Mouse (Mus musculus) neural tube, embryonic 14.5 days (tissue): ENCODE results near the gene Gm49342. TPM values are rescaled to one million over a fixed set of nuclear protein-coding genes. Genes with fewer than 3 reads are reported as not detected.

ENCODE experiments used
- polyA plus RNA-seq: library from polyadenylated mRNA; unstranded; fragments of >200 nt; fragmentation: Nextera tagmentation; extraction: Ambion mirVana; gene quantifications from 2 replicates; pipeline ENCODE4 v1.2.1, GENCODE M21; 2014

Gene Gm49342
- polyA plus RNA-seq, 1 experiment from 2014 or later: not detected

Other genes with a start within 250 kb of the Gm49342 start
- not detected in 2 replicates for gene Olfr748, start 237.1 kb upstream of the Gm49342 start, polyA plus RNA-seq
- not detected in 2 replicates for gene Olfr749, start 199.4 kb upstream of the Gm49342 start, polyA plus RNA-seq
- 118 and 131 TPM in 2 replicates for gene Ttc5, start 159.0 kb upstream of the Gm49342 start, polyA plus RNA-seq
- gene Ccnb1ip1, start 136.8 kb upstream of the Gm49342 start, polyA plus RNA-seq: not detected in 2 replicates
- gene Parp2, start 136.7 kb upstream of the Gm49342 start, polyA plus RNA-seq: 43.7 and 51.5 TPM in 2 replicates
- 3.1 and 6.1 TPM in 2 replicates for gene Tep1, start 74.0 kb upstream of the Gm49342 start, polyA plus RNA-seq
- gene Klhl33, start 47.0 kb upstream of the Gm49342 start, polyA plus RNA-seq: 1.8 and 2.5 TPM in 2 replicates
- gene Osgep, start 19.6 kb upstream of the Gm49342 start, polyA plus RNA-seq: 110 TPM in 2 replicates
- gene Apex1, start 19.5 kb upstream of the Gm49342 start, polyA plus RNA-seq: 166 and 180 TPM in 2 replicates
- gene Pip4p1, start 13.7 kb upstream of the Gm49342 start, polyA plus RNA-seq: 68.4 and 98.6 TPM in 2 replicates
- gene Pnp, start 13.4 kb upstream of the Gm49342 start, polyA plus RNA-seq: 15.4 and 22.8 TPM in 2 replicates
- 0.46 and 0.51 TPM in 2 replicates for gene Pnp2, start 11.5 kb downstream of the Gm49342 start, polyA plus RNA-seq
- 0.17 TPM in 1 of 2 replicates, not detected in the other for gene Rnase10, start 63.2 kb downstream of the Gm49342 start, polyA plus RNA-seq
- gene Rnase9, start 97.4 kb downstream of the Gm49342 start, polyA plus RNA-seq: not detected in 2 replicates
- gene Rnase11, start 105.6 kb downstream of the Gm49342 start, polyA plus RNA-seq: not detected in 2 replicates
- not detected in 2 replicates for gene Rnase12, start 113.1 kb downstream of the Gm49342 start, polyA plus RNA-seq
- not detected in 2 replicates for gene Olfr750, start 129.9 kb downstream of the Gm49342 start, polyA plus RNA-seq
- gene Rnase4, start 146.6 kb downstream of the Gm49342 start, polyA plus RNA-seq: 12.2 and 17.6 TPM in 2 replicates
- 2.7 and 2.9 TPM in 2 replicates for gene Ang, start 146.6 kb downstream of the Gm49342 start, polyA plus RNA-seq
- gene Eddm3b, start 169.9 kb downstream of the Gm49342 start, polyA plus RNA-seq: not detected in 2 replicates
- 0.50 TPM in 1 of 2 replicates, not detected in the other for gene Rnase6, start 179.4 kb downstream of the Gm49342 start, polyA plus RNA-seq
- gene Rnase1, start 202.3 kb downstream of the Gm49342 start, polyA plus RNA-seq: 1.1 and 1.2 TPM in 2 replicates
- gene Rnase2b, start 217.7 kb downstream of the Gm49342 start, polyA plus RNA-seq: not detected in 2 replicates